Mouse (Mus musculus) layer of hippocampus, adult 18-20 months (tissue): ENCODE measurements around the gene Cpne5. TPM values are rescaled to one million over a fixed set of nuclear protein-coding genes. Genes with fewer than 3 reads are reported as not detected.
A peak's percentile ranks its signal among the peaks of the same experiment; 100 is the strongest.
"Not testable (repeated sequence)": the region's sequence is repeated elsewhere in the genome, so short reads cannot be mapped to it uniquely, and the experiment has no call there.

Source experiments
- DNase-seq, 2 experiments: peaks; one replicate each; pipeline ENCODE4 v3.0.0; 2022; ENCODE audit warnings: low spot score in 2 of 2
- total RNA-seq, 2 experiments: library from RNA; stranded (reverse); gene quantifications; 2 replicates each; pipeline ENCODE4 v1.2.3; 2021

Cpne5 gene
- total RNA-seq, 2 experiments from 2014 or later: 37.5 to 37.8 TPM

DNA sequence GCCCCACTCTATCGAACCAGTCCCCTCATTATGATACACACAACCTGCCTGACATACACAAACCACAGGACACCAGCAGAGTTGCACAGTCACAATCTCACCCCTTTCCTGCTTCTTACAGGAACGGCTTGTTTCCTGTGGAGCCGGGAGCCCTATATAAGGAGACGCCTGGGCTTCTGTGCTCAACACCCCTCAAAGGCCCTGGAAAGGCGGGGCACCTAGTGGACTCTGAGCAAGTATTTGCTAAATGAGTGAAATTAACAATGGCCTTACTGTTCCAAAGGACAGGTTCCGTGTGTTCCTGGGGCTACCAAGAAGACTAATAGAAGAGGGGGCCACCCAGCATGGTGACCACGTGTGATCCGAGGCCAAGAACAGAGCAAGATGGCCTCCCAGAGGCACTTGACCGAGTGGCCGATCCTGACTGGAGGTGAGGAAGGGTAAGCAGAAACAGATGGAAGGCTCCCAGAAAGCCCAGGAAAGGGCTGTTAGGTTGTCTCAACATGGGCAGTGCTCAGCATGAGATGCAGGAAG, 20.1 kb upstream of the Cpne5 start:
- no peak for DNase-seq

DNA sequence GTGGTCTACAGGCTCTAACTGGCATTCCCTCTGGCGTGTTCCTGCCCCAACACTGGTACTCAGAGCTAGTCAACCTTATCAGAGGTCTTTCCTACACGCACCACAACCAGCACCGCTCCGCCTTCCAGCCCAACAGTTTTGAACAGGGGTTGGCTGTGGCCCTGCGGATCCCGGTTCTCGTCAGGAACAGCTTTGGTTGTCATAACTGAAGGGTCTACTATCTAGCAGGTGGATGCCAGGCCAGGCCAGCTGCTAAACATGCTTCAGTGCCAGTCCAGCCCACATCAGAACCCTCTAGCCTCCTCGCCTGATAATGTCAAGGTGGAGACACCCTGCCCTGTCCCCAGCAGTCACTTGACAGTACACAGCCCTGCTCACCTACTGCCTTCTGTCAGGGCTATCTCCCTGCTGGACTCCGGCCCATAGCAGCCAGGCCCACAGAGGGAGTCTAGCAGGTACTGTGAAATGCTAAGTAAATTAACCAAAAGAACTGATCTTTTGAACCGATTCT, 19.1 kb upstream of the Cpne5 start:
- DNase-seq: no peak

DNA sequence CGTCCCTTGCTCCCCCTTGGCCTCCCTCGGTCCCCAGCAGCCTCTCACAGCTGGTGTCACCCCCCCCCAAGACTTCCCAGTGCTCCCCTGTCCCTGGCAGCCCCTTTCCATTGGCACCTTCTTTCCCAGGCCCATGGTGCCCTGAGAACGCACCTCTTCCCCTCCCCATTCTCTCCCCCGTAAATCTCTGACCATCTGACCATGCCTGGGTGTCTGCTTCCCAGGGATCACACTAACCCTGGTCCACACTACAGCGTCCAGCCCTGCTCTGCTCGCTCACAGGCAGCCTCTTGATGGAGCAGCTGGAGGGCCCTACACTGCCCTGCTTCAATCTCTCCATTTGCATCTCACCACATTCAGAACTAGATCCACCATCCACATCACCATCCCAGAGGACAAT, 18.5 kb upstream of the Cpne5 start:
- DNase-seq: no peak

DNA sequence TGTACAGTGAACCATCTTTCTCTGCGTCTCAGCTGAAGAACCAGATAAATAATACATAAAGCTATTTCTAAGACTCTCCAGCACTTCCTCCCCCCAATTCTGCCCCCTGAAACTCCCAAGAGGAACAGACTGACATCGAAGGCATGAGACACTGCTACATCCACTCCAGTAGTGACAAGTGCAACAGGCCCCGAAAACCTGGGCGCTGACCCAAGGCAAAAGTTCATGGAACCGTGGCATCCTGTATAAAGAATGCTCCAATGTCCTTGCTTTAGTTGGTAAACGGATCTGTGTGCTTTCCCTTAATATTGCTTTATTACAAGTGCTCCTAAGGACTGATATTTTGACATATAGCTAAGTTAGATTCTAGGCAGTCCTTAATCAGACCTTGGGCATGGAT, 16.8 kb upstream of the Cpne5 start:
- DNase-seq: not testable (repeated sequence)

DNA sequence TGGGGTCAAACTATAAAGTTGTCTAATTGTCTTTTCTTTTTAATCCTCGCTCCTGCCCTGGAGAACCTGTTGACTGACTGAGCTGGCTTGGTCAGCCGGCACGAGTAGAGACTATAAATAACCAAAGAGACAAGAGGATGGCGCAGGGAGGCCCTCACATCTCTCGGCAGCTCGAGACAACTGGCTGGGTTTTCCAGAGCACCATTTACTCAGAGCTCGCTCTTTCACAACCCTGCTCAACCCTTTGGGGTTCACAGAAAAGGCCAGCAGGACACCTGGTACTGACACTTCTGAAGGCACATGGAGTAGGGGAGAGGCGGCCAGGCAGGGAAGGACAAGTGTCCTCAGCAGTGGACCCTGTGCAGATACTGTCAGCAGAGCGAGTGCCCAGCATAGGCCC, 15.7 kb upstream of the Cpne5 start:
- no peak for DNase-seq

DNA sequence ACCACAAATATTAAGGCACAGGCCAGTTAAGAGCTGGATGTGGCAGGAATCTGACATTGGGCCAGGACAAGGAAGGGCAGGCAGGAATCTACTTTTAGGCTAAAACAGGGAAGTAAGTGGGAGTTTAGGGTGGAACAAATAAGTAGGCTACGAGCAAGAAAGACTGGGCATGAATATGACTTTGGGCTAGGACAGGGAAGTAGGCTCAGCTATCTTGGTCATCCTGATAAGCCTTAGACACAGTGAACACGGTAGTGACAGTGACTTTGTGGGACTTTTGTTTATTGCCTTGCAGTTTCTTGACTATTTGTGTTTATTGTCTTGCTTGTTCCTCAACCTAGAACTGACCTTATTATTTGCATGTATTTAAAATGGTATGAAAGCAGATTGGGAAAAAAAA, 15.3 kb upstream of the Cpne5 start:
- DNase-seq: no peak

DNA sequence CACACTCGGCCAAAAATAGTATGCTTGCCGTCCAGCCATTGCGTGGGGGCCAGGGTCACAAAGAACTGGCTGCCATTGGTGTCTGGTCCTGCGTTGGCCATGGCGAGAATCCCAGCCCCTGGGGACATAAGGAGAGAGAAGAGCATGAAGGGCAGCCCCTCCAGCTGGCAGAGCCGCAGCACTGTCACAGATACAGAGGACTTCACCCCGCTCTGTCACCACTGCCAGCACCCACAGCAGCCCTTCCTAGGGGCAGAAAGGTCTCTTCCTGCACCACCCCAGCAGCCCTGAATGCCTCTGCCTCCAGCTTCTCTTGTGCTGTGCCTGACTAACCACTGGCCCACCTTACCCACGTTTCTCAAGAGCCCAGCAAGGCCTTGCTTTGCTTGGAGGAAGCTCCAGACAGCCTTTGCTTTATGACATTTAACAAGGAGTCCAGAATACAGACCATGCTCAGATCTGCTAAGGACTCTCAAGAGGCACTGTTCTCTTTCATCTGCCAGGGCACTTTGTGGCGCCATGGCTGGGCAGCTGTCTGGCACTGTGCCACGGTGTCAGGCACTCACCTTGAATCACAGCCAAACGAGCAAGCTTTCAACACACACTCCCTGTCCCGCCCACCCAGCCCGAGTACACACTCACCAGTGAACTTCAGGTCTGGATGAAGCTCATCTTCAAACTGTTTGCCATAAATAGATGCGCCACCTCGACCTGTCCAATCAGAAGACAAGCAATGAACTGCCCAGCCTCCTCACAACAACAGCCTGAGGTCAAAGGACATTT, 13.8 kb upstream of the Cpne5 start:
- DNase-seq: no peak

DNA sequence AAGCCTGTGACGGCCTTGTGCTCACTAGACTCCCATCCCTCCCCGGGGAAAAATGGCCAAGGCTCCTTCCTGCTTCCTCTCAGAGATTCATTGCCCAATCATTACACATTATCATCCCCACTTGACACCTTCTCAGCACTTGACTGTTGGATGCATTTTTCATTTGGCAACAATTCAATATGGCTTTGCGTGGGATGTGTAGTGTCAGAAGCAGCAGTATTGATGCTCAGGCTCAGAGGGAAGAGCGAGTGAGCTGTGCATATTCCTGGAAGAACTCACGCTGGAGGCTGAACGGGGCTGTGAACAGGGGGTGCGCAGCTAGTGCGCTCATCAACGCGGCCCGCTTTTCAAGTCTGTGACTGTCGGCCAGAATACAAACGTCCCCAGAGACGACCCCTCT, 13.0 kb upstream of the Cpne5 start:
- peak in 1 of 2 experiments; percentile 35 for DNase-seq

DNA sequence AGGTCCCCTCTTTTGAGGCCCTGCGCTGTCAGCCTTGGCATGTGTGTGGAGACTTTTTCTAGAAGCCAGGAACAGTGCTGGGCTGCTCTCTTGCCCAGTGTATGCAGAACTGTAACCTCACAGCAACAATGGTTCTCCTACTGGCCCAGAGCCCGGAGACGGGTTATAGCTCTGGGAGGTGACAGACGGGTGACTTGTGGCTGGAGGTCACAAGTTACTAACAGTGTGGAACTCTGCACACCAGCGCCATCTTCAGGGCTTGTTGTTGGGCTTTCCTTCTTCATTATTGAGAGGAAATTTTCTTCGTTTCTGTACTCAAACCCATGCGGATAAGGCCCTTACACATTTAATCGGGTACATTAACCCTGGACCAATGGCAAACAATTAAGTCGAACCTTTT, 11.5 kb upstream of the Cpne5 start:
- DNase-seq: no peak

DNA sequence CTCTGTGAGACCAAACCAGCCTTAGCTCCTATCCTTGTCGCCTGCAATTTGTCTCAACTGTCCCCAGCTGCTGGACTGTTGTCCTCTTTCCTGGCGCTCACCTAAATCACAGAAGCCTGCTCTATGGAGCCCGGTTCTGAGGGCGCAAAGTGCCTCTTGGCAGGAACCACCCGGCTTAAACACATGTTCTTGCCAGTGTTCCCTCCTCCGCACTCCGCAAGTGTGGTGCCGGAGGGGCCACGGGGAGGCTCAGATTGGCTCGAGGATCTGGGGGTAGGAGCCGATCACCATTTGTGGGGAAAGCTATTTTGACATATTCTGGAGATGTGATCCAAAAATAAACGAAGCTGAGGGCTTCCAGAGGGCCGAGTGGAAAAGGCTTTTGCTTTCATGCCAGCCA, 9.9 kb upstream of the Cpne5 start:
- DNase-seq: no peak

DNA sequence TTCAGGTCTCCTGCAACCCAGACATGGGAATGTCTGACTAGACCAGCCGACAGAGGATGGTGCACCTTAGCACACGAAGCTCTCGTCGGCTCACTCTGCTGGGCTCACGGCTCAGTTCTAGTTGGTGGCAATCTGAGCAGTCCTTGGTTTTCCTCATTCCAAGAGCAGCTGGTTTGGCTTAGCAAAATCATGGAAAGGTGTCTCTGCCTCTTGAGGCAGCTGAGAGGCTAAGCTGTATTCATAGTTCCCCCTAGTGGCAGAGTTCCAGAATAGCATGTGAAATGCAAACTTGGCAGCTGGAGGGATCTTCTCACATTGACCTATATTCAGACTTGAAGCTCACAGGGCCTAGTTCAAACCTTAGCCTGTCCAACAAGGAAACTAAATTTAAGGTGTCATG, 8.6 kb upstream of the Cpne5 start:
- peak in 1 of 2 experiments; percentile 51 for DNase-seq

DNA sequence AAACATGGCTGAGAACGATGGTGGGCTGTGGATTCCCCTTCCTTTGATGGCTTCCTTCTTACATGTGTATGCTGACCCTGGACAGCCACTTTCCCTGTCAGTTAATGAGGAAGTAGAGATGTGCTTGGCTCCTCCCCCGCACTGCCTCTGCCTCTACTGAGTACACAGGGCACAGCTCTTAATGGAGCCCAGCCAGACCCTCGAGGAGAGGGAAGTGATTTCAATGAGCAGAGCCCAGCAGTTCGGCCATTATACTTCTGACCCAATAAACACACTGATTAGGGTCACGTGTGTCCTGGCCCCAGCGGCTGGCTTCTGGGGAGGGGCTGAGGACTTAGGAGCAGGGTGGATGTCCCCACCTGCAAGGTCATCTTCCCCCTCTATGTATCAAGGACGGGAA, 7.8 kb upstream of the Cpne5 start:
- DNase-seq: no peak

DNA sequence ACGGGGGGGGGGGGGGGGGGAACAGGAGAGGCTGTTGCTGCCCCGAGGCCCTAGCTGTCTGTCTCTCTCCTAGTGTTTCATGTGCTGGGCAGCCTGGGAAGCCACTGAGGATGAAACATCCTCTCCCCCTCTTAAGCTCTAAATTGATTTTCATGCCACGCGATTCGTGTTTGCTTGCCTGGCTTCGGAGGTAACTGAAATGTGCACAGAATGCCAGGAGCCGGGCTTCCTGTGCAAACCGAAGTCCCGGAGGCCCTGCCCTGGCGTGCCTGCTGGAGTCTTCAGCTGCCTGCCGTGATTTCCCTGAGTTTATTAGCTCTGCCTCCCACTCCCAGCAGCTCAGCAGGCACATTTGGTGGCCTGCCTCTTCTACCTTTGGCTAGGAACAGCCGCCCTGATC, 6.9 kb upstream of the Cpne5 start:
- no peak for DNase-seq

DNA sequence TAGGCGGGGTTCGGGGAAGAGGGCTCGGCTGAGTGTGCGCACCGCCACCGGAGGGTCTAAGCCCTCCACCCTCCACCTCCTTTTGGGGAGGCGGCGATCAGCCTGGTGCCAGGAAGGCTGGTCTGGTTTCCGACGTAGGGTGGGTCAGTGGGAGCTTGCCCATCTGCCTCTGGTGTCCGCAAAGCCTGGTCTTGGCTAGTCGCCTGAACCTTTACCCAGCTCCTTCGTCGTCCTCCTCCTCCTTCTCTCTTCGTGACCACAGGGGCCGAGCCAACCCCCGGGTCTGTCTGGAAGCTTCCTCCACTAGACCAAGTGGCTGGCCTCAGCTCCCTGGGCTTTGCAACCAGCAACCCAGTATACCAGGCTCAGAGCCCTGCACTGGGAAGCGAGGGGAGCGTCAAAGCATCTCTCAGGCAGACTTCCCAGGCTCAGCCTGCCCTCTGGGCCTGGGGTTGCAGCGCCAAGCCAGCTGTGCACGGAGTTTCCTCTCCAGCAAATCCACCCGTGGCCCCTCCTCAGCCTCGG, 516 bp upstream of the Cpne5 start:
- DNase-seq: no peak

DNA sequence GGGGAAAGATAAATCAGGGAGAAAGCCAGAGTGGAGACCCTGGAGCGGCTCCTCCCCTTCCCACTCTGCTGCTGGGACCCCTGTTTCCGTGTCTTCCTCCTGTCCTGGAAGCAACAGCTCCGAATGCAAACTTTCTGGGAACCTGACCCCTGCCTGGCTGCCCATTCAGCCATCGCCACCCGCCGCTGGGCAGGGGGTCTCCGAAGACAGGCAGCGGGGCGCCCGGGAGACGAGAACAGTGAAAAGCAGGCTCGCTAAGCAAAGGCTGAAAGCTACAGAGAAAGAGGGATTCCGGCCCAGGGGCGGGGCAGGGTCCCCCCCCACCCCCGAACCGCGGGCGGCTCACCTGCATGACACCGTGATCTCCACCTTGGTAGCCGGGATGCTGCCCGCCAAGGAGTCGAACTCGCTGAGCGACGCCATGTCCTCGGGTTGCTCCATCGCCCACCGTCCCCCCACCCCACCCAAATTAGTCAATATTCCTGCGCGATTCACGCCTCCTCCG, 648 bp downstream of the Cpne5 start:
- DNase-seq: no peak

DNA sequence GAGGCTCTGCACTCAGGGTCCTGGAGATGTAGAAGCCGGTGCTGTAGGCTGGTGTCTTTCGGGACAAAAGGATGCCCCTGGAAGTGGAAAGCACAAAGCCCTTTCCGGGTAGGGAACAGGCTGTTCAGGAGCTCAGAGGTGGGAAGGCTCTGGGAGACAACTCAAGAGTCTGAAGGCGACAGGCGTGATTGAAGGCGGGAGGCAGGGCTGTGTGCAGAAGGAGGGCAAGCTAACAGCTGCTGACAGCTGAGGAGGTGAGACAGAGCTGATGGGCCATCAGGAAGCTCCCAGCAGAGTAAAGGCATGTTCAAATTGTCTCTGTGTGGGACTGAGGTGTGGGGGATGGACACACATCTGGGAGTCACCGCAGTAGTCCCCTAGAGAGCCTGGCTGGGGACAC, 1.9 kb downstream of the Cpne5 start:
- no peak for DNase-seq

DNA sequence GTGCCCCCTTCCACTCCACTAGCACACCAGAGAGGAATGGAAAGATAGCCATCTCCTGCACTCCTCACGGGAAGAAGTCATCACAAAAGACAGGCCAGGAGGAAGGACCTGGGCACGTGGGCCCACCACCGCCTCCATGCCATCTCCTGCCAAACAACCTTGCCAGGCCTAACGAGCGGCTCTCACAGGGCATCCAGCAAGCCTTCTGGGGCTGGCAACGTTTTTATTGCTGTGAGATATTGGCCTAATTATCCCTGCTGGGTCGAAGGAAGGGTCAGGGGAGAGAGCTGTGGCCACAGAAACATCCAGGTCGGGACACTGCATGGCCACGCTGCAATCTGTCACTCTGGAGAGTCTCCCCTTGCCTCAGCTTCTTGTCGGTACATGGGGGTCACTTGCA, 6.9 kb downstream of the Cpne5 start:
- DNase-seq: no peak

DNA sequence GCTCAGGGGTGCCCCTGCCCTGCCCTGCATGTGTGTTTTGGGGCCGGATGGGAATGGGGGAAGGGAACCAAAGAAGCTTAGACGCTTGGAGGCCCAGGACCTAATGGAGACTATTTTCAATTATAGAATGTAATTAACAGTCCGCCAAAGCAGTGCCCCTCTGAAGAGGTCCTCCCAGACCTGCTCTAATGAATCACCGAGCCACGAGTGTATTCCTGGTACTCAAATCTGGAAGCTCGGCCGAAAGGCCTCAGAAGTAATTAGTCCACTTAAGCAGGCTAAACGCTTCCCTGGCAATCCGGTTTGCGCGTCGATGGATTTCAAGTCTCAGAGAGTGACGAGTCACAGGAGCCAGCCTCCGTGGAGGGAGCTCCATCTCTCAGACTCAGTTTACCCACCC, 17.3 kb downstream of the Cpne5 start:
- DNase-seq: no peak

DNA sequence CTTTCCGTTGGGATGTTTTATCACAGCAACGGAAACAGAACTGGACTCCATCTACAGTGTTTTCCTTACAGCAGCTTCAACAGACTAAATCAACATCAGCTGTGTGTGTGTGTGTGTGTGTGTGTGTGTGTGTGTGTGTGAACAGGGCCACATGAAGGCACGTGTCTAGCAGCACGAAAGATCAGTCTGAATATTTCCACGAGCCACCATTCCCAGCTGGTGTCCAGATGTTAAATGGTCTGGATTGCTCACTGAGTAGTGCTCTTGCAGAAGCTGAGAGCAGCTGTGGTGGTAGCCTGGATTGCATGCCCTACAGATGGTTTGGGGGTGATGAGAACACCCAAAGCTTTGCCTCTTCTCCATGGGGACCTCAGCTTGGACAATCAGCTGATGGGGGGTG, 19.9 kb downstream of the Cpne5 start:
- no peak for DNase-seq

DNA sequence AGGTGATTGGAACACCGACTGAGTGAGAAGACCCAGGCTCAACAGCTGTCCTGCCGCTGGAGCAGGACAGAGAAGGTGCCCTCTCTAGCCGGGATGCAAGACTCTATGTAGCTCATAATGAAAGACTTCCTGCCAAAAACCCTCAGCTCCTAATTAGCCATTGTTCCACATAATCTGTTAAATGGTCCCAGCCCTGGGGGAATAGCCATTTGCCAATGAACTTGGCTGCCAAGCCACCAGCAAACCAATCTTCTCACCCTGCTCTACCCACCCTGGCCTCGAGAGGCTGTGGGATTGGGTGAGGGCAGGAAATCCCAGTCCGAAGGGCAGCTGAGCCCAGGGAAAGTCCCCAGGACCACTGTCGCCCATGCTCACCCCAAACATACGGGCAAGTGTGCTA, 21.9 kb downstream of the Cpne5 start:
- no peak for DNase-seq

DNA sequence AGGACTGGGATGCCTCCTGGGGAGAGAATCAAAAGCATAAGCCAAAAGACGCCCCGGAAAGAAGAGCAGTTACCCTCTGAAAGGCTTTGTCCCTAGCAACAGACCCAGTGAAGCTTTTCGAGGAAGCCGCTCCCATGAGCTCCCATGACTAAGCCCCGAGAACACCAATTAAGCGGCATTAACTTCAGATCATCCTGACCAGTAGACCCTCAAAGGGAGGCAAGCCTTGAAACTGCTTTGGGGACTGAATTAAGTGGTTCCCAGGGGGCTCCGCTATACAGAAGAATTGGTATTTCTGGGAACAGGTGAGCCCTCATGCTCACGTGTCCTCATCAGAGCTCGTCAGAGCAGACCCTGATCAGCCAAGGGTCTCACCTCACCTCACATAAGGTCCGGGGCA, 23.3 kb downstream of the Cpne5 start:
- no peak for DNase-seq

DNA sequence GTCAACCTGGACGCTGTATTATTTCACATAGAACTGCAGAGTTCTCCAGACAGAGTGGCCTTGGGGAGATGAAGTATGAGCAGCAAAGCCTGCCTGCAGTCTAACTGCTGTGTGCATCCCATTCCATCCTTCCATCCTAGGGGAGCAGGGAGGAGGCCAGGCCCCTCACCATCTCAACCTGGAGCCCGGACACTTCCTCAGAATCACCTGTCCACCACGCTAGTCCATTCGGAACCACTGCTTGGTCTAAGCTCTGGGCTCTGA, 23.8 kb downstream of the Cpne5 start:
- DNase-seq: no peak
